Mouse (Mus musculus) G1E (cell line): ENCODE measurements around the gene Smco2.

Experiments used
- CTCF ChIP-seq: IDR thresholded peaks from 2 replicates; pipeline ENCODE4 v1.5.1; 2012; ENCODE audit warnings: low read depth, low read length, inconsistent platforms, mixed read lengths
- GATA1 ChIP-seq: IDR thresholded peaks from 2 replicates; pipeline ENCODE4 v1.6.1; 2012; ENCODE audit warnings: borderline replicate concordance, low read length, inconsistent platforms, mixed read lengths

- TF ChIP-seq CTCF (no peak), GATA1 (no peak)
Observed at GRCm38 (mm10) chr6:146855185-146855584, 5.3 kb downstream of the Smco2 start.
